Mouse (Mus musculus) testis, adult 2 months (tissue): ENCODE measurements at regions not wholly inside any gene's neighbourhood (a gene's known extent, or its start where the extent isn't known, plus 50 kb on each side); places are given as distances from the start of the nearest gene placed in this dataset.
A peak's percentile ranks its signal among the peaks of the same experiment; 100 is the strongest.

Experiments
- H3K27ac ChIP-seq: fragments of 200-500 bp; 2 replicates; pipeline ENCODE4 v1.5.1; 2012; ENCODE audit warnings: low read depth, low read length; ENCODE audit not compliant: control insufficient read depth, insufficient read depth
- H3K27me3 ChIP-seq: fragments of 200-500 bp; 2 replicates; pipeline ENCODE4 v1.6.1; 2012; ENCODE audit warnings: mild to moderate bottlenecking, low read length, moderate library complexity; ENCODE audit not compliant: control insufficient read depth, insufficient read depth
- H3K36me3 ChIP-seq: fragments of 200-500 bp; 2 replicates; pipeline ENCODE4 v1.6.1; 2012; ENCODE audit warnings: mild to moderate bottlenecking, low read length; ENCODE audit not compliant: control insufficient read depth, insufficient read depth
- H3K4me1 ChIP-seq: fragments of 200-500 bp; 2 replicates; pipeline ENCODE4 v1.6.1; 2012; ENCODE audit warnings: low read length; ENCODE audit not compliant: control insufficient read depth, insufficient read depth
- H3K4me3 ChIP-seq: fragments of 200-500 bp; 2 replicates; pipeline ENCODE4 v1.5.1; 2012; ENCODE audit warnings: low read depth, mild to moderate bottlenecking, low read length, moderate library complexity, mixed read lengths; ENCODE audit not compliant: control insufficient read depth
- CTCF ChIP-seq: fragments of 200-500 bp; IDR thresholded peaks from 2 replicates; pipeline ENCODE4 v1.5.1; 2012; ENCODE audit warnings: low read depth, mild to moderate bottlenecking, inconsistent platforms, low read length, moderate library complexity; ENCODE audit not compliant: control insufficient read depth, insufficient read depth, insufficient replicate concordance
- POLR2A ChIP-seq: fragments of 200-500 bp; IDR thresholded peaks from 2 replicates; pipeline ENCODE4 v1.6.1; 2012; ENCODE audit warnings: low read depth, mild to moderate bottlenecking, inconsistent platforms, low read length, moderate library complexity; ENCODE audit not compliant: control insufficient read depth

GRCm38 (mm10) chr5:133683021-133683420 lies 416.5 kb upstream of the Castor2 start:
- TF ChIP-seq POLR2A (no peak), CTCF (no peak)
- H3K27ac ChIP-seq, result no peak overlapping the region
- H3K4me1 ChIP-seq, result no peaks in the 10 kb centered on the region; the same call in 1 of the 2 replicates
- H3K4me3 ChIP-seq, result no peak overlapping the region
- no peaks in the 10 kb centered on the region for H3K27me3 ChIP-seq
- H3K36me3 ChIP-seq, result no peaks in the 10 kb centered on the region

GRCm38 (mm10) chr5:133676791-133677450 lies 422.6 kb upstream of the Castor2 start:
- H3K36me3 ChIP-seq, result no peaks in the 10 kb centered on the region
- no peak overlapping the region for H3K27ac ChIP-seq
- H3K4me3 ChIP-seq, result no peak overlapping the region
- no peak for TF ChIP-seq POLR2A
- no peak for TF ChIP-seq CTCF
- H3K27me3 ChIP-seq, result no peaks in the 10 kb centered on the region
- no peaks in the 10 kb centered on the region for H3K4me1 ChIP-seq

- TF ChIP-seq POLR2A (no peak), CTCF (no peak)
These were observed 423.9 kb upstream of the Castor2 start for GRCm38 (mm10) chr5:133675636-133676035.

GRCm38 (mm10) chr5:133666473-133666872 lies 433.0 kb upstream of the Castor2 start:
- Histone ChIP-seq H3K27me3 (no peaks in the 10 kb centered on the region), H3K4me1 (no peaks in the 10 kb centered on the region), H3K36me3 (no peaks in the 10 kb centered on the region), H3K4me3 (no peak overlapping the region), H3K27ac (no peak overlapping the region)
- TF ChIP-seq POLR2A, result no peak
- TF ChIP-seq CTCF, result peak; percentile 65; the same call in 1 of the 2 replicates

More at GRCm38 (mm10) chr5:133675636-133676035, 423.9 kb upstream of the Castor2 start:
- Histone ChIP-seq H3K27ac (no peak overlapping the region), H3K27me3 (no peaks in the 10 kb centered on the region), H3K4me1 (no peaks in the 10 kb centered on the region), H3K4me3 (no peak overlapping the region), H3K36me3 (no peaks in the 10 kb centered on the region)

GRCm38 (mm10) chr5:133662474-133663256 lies 436.8 kb upstream of the Castor2 start:
- no peaks in the 10 kb centered on the region for H3K27me3 ChIP-seq
- no peak for TF ChIP-seq CTCF
- TF ChIP-seq POLR2A, result no peak
- H3K36me3 ChIP-seq, result no peaks in the 10 kb centered on the region
- H3K4me3 ChIP-seq, result no peak overlapping the region
- no peaks in the 10 kb centered on the region for H3K4me1 ChIP-seq
- no peak overlapping the region for H3K27ac ChIP-seq

GRCm38 (mm10) chr5:133660351-133660750 lies 439.2 kb upstream of the Castor2 start:
- no peak overlapping the region for H3K4me3 ChIP-seq
- no peaks in the 10 kb centered on the region for H3K4me1 ChIP-seq
- TF ChIP-seq CTCF (no peak), POLR2A (no peak)
- H3K27me3 ChIP-seq, result no peaks in the 10 kb centered on the region
- H3K27ac ChIP-seq, result no peak overlapping the region
- no peaks in the 10 kb centered on the region for H3K36me3 ChIP-seq

- Histone ChIP-seq H3K36me3 (no peaks in the 10 kb centered on the region), H3K4me1 (no peaks in the 10 kb centered on the region), H3K27ac (no peak overlapping the region), H3K4me3 (no peak overlapping the region), H3K27me3 (no peaks in the 10 kb centered on the region)
- TF ChIP-seq POLR2A (no peak), CTCF (no peak)
These were observed 442.7 kb upstream of the Castor2 start for GRCm38 (mm10) chr5:133656837-133657236.

GRCm38 (mm10) chr5:133653431-133653830 lies 446.1 kb upstream of the Castor2 start:
- Histone ChIP-seq H3K27me3 (no peaks in the 10 kb centered on the region), H3K36me3 (no peaks in the 10 kb centered on the region), H3K4me3 (no peak overlapping the region), H3K4me1 (no peaks in the 10 kb centered on the region), H3K27ac (no peak overlapping the region)
- TF ChIP-seq POLR2A, result no peak
- TF ChIP-seq CTCF, result no peak
